Mouse (Mus musculus) limb, embryonic 11.5 days (tissue): ENCODE data around the gene Ucp2. TPM values are rescaled to one million over a fixed set of nuclear protein-coding genes. Genes with fewer than 3 reads are reported as not detected.

Source experiments
- ATAC-seq: fragments of 200-750 bp; cut with Nextera tagmentation; 2 replicates; pipeline ENCODE4 v1.8.0; 2017; ENCODE audit warnings: low read depth; ENCODE audit not compliant: insufficient number of reproducible peaks, low FRiP score, low TSS enrichment
- DNase-seq: peaks from one replicate; pipeline ENCODE4 v3.0.0-alpha.2; 2015; ENCODE audit warnings: low spot score
- H3K27ac ChIP-seq: fragments of 300-500 bp; sonication (generic); replicated peaks from 2 replicates; pipeline ENCODE4 v1.5.1; 2014; ENCODE audit warnings: low read depth, mild to moderate bottlenecking, low read length
- H3K27me3 ChIP-seq: fragments of 300-500 bp; sonication (generic); 2 replicates; pipeline ENCODE4 v1.6.1; 2014; ENCODE audit warnings: mild to moderate bottlenecking, low read length, mixed read lengths; ENCODE audit not compliant: control insufficient read depth, insufficient read depth
- H3K36me3 ChIP-seq: fragments of 300-500 bp; sonication (generic); 2 replicates; pipeline ENCODE4 v1.6.1; 2014; ENCODE audit warnings: mild to moderate bottlenecking, low read length, moderate library complexity, mixed read lengths; ENCODE audit not compliant: control insufficient read depth, insufficient read depth
- H3K4me1 ChIP-seq: fragments of 300-500 bp; sonication (generic); 2 replicates; pipeline ENCODE4 v1.6.1; 2014; ENCODE audit warnings: low read length, mixed read lengths; ENCODE audit not compliant: control insufficient read depth, insufficient read depth
- H3K4me2 ChIP-seq: fragments of 300-500 bp; sonication (generic); 2 replicates; pipeline ENCODE4 v1.6.1; 2014; ENCODE audit warnings: low read depth, mild to moderate bottlenecking, moderate library complexity; ENCODE audit not compliant: severe bottlenecking
- H3K4me3 ChIP-seq: fragments of 300-500 bp; sonication (generic); 2 replicates; pipeline ENCODE4 v1.5.1; 2014; ENCODE audit warnings: low read depth, low read length
- H3K9ac ChIP-seq: fragments of 300-500 bp; sonication (generic); 2 replicates; pipeline ENCODE4 v1.6.1; 2014; ENCODE audit warnings: mild to moderate bottlenecking, low read length
- H3K9me3 ChIP-seq: fragments of 300-500 bp; sonication (generic); 2 replicates; pipeline ENCODE4 v1.6.1; 2016; ENCODE audit warnings: low read length; ENCODE audit not compliant: control insufficient read depth
- WGBS: fragments of 180-500 bp; shearing (Covaris S2); extraction: QIAGEN DNeasy Blood & Tissue Kit; methylation state at CpG from one replicate; pipeline ENCODE4 v1.1.7; 2014; 5-methylcytosine and 5-hydroxymethylcytosine counted together
- polyA plus RNA-seq: library from polyadenylated mRNA; unstranded; fragments of >200 nt; fragmentation: Nextera tagmentation; extraction: Ambion mirVana; gene quantifications from 2 replicates; pipeline ENCODE4 v1.2.1, GENCODE M21; 2014

Gene Ucp2
- polyA plus RNA-seq, 1 experiment from 2014 or later, result 123 TPM

DNA sequence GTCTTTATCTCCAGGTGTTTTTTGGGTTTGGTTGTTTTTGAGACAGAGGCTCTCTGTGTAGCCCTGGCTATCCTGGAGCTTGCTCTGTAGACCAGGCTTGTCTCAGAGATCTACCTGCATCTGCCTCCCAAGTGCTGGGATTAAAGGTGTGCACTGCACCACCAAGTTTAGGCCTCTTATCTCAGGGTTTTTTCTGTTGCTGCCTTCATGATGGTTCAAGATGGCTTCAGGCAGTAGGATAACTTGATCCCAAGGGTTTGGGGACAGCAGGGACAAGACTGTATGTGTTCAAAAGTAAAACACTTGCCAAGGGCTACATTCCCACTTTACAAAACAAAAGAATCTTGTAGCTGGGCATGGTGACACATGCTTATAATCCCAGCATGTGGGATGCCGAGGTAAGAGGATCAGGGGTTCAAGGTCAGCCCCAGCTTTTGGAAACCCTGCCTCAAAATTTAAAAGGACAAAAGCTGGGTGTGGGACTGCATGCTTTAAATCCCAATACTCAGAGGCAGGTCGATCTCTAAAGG lies 8.8 kb downstream of the Ucp2 start:
- WGBS, result 55% methylated on average over 2 of the region's 2 CpGs

DNA sequence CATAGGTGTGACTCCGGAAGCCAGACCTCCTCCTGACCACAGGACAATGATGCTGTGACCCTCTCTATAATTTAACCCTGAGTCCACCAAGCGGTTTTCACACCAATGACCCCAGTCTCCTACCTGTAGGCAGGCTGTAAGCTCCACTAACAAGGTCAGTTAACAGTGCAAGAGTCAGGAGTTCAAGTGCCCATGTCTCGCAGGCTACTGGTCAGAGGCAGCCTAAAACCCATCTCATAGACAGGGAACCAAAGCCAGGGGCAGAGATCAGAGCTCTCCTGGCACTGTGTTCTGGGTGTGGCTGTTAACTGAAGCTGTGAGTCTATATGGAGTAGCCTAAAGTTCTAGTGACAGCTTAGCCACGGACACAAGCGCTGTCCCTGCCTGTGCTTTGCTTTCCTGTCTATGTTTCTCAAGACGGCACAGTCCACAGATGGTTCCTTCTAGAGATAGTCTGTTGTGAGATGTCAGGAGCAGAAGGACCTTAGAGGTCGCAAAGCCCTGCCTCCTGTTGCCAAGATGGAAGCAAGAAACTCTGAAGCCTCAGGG lies 9.3 kb downstream of the Ucp2 start:
- Histone ChIP-seq H3K27me3 (no peaks in the 10 kb centered on the region), H3K27ac (no peak overlapping the region)

More for the DNA sequence above, 8.8 kb downstream of the Ucp2 start:
- H3K27ac ChIP-seq, result no peak overlapping the region
- no peaks in the 10 kb centered on the region for H3K9me3 ChIP-seq
- peaks cover 2% of the 10 kb centered on the region; the same call in 1 of the 2 replicates for H3K36me3 ChIP-seq
- DNase-seq (no peak), ATAC-seq (no peak)
- H3K4me2 ChIP-seq, result no peak overlapping the region
- no peaks in the 10 kb centered on the region for H3K27me3 ChIP-seq
- H3K9ac ChIP-seq, result no peak overlapping the region
- peaks cover under 1% of the 10 kb centered on the region; the same call in 1 of the 2 replicates for H3K4me1 ChIP-seq
- no peak overlapping the region for H3K4me3 ChIP-seq

DNA sequence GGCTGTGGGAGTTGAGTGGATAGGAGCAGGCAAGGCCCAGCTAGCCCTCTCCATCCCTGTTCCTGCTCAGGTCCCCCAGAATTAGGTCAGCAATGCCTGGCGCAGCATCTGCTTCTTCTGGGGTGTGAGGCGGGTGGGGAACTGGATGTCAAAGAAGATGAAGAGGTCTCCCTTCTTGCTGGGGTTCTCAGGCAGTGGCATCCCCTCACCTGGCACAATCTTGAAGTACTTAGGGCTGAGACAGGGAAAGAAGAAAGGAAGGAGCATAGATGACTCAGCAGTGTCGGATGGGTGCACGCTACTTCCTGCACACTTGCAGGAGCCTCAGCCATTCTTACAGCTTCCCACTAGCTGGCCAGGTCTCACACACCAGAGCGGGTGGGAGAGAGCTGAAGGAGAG lies 9.9 kb downstream of the Ucp2 start:
- DNase-seq (no peak), ATAC-seq (no peak)
- Histone ChIP-seq H3K4me3 (no peak overlapping the region), H3K4me2 (no peak overlapping the region), H3K27me3 (no peaks in the 10 kb centered on the region), H3K27ac (no peak overlapping the region), H3K36me3 (no peaks in the 10 kb centered on the region; the same call in 1 of the 2 replicates), H3K4me1 (no peaks in the 10 kb centered on the region), H3K9ac (no peak overlapping the region), H3K9me3 (no peaks in the 10 kb centered on the region)
- WGBS, result 87% methylated on average over 5 of the region's 5 CpGs

More for the DNA sequence above, 9.3 kb downstream of the Ucp2 start:
- no peak for DNase-seq
- Histone ChIP-seq H3K9ac (no peak overlapping the region), H3K4me2 (no peak overlapping the region), H3K9me3 (no peaks in the 10 kb centered on the region), H3K36me3 (no peaks in the 10 kb centered on the region; the same call in 1 of the 2 replicates), H3K4me1 (no peaks in the 10 kb centered on the region), H3K4me3 (no peak overlapping the region)
- ATAC-seq, result no peak
- 82% methylated on average over 7 of the region's 7 CpGs for WGBS

DNA sequence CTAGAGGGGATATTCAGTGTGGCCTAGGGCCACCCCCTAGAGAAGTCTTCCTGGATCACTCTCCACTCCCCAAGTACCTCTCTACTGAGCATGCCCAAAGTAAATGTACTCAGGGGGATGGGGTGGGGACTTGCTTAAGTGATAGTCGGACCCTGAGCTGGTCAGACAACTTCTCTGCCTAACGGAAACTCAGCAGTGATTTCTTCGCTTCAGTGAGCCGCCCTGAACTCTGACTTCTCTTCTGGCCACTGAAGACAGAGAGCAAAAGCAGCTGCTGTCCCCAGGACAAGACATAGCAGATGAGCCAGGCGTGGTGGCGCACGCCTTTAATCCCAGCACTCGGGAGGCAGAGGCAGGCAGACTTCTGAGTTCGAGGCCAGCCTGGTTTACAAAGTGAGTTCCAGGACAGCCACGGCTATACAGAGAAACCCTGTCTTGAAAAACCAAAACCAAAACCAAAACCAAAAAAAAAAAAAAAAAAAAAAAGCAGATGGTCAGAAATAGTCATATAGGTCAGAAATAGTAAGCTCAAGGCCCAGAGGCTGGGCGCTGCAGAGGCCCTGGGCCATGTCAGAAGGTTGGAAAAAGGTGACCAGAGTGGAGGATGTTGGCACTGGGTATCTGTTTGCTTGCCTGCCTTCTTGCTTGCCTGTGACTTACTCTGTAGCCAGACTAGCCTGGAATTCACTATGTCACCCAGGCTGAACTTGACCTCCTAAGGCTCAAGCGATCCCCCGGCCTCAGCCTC lies 11.8 kb downstream of the Ucp2 start:
- ATAC-seq (no peak), DNase-seq (no peak)
- no peak overlapping the region for H3K4me2 ChIP-seq
- WGBS, result 85% methylated on average over 13 of the region's 13 CpGs
- H3K4me3 ChIP-seq, result no peak overlapping the region
- no peak overlapping the region for H3K27ac ChIP-seq
- H3K9me3 ChIP-seq, result no peaks in the 10 kb centered on the region
- peaks cover 3% of the 10 kb centered on the region; the same call in 1 of the 2 replicates for H3K4me1 ChIP-seq
- H3K27me3 ChIP-seq, result no peaks in the 10 kb centered on the region
- H3K9ac ChIP-seq, result no peak overlapping the region
- no peaks in the 10 kb centered on the region for H3K36me3 ChIP-seq

DNA sequence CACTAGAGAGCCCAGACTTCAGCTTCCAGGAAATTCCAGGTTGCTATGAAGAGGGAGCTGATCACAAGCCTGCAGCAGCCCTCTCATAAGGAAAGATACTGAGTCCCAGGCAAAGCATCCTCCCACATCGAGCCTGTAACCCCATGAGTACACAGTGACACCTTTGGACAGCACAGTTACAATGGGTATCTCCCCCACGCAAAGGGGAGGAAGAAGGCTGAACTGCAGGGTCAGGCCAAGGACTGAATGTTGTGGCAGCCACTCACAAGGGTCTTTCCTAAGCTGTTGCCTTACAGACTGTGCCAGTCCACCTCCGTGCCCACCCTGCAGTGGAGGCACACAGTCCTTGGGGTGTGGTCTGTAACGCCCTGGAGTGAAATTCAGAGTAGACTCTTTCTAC lies 13.4 kb downstream of the Ucp2 start:
- no peaks in the 10 kb centered on the region for H3K9me3 ChIP-seq
- DNase-seq (no peak), ATAC-seq (no peak)

DNA sequence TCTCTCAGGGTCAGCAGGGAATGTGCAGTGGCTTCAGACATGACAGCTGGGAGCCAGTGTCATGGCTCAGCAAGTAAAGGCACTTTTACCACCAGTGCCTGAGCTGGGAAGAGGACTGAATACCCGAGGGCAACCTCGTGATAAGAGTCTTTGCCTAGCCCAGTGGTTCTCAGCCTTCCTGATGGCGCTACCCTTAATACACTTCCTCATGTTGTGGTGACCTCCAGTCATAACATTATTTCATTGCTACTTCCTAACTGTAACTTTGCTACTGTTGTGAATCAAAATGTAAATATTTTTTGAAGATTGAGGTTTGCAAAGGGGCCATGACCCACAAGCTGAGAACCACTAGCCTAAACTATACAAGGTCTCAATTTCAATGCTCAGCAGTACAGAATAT lies 15.5 kb downstream of the Ucp2 start:
- no peak for DNase-seq
- no peak overlapping the region for H3K4me3 ChIP-seq
- no peaks in the 10 kb centered on the region for H3K36me3 ChIP-seq
- H3K27ac ChIP-seq, result no peak overlapping the region
- no peak overlapping the region for H3K9ac ChIP-seq
- ATAC-seq, result no peak
- no peak overlapping the region for H3K4me2 ChIP-seq
- 65% methylated on average over 3 of the region's 3 CpGs for WGBS
- no peaks in the 10 kb centered on the region for H3K27me3 ChIP-seq
- peaks cover 3% of the 10 kb centered on the region; the same call in 1 of the 2 replicates for H3K4me1 ChIP-seq
- no peaks in the 10 kb centered on the region for H3K9me3 ChIP-seq

More for the DNA sequence above, 13.4 kb downstream of the Ucp2 start:
- Histone ChIP-seq H3K4me3 (no peak overlapping the region), H3K4me2 (no peak overlapping the region), H3K4me1 (peaks cover 3% of the 10 kb centered on the region; the same call in 1 of the 2 replicates), H3K27ac (no peak overlapping the region), H3K36me3 (no peaks in the 10 kb centered on the region), H3K27me3 (no peaks in the 10 kb centered on the region), H3K9ac (no peak overlapping the region)
- WGBS, result 72% methylated on average over 4 of the region's 4 CpGs

DNA sequence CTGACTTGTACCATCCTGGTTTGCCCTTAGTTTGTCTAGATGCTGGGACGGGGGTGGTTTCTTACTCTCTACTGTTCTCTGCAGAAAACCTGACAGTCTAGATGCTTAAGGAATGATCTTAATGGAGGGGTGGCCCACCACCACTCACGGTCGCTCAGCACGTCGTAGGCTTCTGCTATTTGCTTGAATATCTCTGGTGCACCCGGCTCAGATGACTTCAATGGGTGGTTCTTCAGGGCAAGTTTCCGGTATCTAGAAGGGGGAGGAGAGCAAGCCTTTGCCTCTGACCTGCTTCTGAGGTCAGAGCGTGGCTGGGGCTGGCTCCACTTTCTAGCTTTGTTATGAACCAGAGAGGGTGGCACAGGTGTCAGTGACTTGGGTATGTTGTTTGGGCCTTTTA lies 18.5 kb downstream of the Ucp2 start:
- ATAC-seq (no peak), DNase-seq (no peak)
- Histone ChIP-seq H3K27me3 (no peaks in the 10 kb centered on the region), H3K9ac (no peak overlapping the region), H3K36me3 (no peaks in the 10 kb centered on the region), H3K4me3 (no peak overlapping the region), H3K4me1 (peaks cover 3% of the 10 kb centered on the region; the same call in 1 of the 2 replicates), H3K4me2 (no peak overlapping the region), H3K27ac (no peak overlapping the region), H3K9me3 (no peaks in the 10 kb centered on the region)
- 77% methylated on average over 8 of the region's 8 CpGs for WGBS

DNA sequence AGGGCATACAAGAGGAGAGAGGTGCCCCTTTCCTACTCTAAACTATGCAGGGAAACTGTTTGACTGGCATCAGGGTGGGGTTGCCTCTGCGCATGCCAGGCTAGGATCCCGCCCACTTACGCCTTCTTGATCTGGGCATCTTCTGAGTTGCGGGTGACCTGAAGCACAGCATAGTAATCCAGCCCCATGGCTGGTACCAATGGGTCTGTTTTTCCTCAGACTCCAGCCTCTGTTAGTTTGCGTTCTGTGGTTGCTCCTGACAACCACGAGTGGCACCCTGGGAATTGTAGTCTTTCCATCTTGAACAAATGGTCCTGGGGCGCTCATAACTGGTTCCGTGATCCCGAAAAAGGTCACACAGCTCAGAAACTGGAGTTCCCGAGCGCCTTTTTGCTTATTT lies 21.4 kb downstream of the Ucp2 start, which contains the start of gene Dnajb13:
Gene Dnajb13, minus strand, starts transcription at position 388 of the 400 bp plus-strand sequence.
- no peak for DNase-seq
- Histone ChIP-seq H3K4me1 (no peaks in the 10 kb centered on the region), H3K36me3 (no peaks in the 10 kb centered on the region), H3K4me3 (no peak within 1 kb of the TSS), H3K9ac (no peak within 1 kb of the TSS), H3K4me2 (no peak within 1 kb of the TSS), H3K27ac (no peak within 1 kb of the TSS), H3K27me3 (no peaks in the 10 kb centered on the region), H3K9me3 (no peaks in the 10 kb centered on the region)
- no peak for ATAC-seq
- 49% methylated on average over 11 of the region's 11 CpGs for WGBS
